Mouse (Mus musculus): ENCODE data around the gene Gm11627. TPM values are rescaled to one million over a fixed set of nuclear protein-coding genes. Genes with fewer than 3 reads are reported as not detected.

Gm11627 gene
- total RNA-seq (2023), result not detected

DNA sequence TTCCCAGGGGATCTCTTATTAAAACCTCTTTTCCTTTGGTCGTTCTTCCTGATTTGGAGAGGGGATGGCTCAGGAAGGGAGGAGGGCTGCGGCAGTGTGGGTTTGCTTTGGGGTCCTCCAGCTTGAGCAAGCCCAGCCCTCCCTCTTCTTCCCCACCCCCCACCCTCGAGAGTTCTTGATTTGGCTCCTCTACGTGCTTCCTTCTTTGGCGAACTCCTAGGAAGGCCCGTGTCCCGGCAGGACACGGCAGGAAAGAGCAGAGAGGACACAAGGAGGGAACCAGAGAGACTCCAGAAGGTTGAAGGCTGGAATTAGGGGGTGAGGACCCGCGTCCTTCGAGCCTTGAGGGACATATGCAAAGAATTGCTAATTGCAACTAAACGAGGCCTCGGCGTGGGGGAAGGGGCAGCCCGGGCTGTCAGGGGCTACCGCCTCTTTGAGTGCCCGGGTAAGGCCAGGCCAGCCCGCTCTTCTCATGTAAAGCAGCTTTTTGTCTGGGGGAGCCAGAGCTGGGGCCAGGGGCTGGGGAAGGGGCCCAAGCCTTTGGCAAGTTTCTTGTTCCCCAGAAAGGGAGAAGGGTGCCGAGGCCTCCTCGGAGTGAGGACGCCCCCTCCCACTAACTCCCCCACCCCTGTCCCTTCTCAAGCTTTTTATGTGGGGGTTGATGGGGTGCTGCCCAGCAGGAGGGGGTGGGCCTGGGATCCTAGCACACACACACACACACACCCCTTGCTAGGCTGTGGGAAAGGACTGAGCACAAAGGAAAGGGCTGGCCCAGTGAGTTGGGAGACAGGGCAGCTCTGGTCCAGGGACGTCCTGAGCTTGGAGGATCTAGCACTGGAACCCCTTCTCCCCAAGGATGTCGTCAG is at the start of gene Gm11627:
Gene Gm11627, minus strand, starts transcription at position 297 of the 869 bp plus-strand sequence.

DNA sequence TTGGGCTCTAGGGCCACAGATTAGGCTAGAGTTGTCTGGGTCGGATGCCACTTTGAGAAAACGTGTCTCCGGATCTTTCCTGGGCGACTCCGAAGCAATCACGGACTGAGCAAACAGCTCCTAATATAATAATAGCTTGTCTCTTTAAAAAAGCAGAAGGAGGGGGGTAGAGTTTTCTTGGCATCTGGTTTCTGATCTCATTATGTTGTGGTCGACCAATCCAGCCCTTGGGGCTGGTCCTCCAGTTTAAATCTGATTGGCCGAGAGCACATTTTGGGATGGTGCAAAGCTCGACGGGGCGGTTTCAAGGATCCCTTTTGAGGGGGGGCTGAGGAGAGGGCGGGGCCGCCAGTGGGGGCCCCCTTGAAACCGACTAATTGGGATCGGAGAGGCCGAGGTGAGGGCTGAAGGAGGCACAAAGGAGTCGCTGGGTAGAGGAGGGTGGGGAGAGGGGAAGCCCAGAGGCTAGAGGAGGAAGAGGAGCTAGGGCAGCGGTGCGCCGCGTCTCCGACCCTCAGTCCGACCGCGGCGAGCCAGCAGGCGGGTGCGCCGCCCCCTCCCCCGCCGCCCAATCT is 24.8 kb upstream of the Gm11627 start, which contains the start of gene Fzd2:
Gene Fzd2, plus strand, starts transcription at position 387 of the 575 bp plus-strand sequence.

DNA sequence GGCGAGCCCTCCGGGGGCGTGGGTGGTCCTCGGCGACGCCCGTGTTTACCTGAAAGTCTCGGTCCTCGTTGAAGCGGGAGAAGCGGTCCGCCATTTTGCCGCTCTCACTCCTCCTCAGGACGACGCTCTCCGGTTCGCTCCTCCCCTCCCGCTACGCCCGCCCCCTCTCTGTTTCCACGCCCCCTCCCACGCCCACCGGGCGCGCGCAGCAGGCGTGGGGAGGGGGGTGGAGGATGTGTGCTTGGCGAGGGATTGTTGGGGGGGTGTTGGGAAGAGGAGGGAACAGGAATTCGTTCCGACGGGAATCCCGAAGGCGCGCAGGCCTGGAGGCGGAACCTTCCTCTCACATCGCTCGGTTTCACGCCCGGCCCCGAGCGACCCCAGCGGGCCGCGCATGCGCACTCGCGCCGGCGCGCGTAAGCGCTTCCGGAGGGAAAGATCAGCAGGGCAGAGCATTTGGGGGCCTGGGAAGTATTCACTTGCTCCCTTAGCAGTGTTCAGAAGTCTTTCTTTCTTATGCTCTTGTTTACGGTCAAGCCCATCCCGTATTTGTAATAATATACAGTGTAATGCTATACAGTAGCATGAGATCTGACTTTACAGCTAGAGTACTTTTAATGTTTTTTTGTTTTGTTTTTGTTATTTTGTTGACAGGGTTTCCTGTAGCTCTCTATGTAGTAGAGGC is 23.1 kb downstream of the Gm11627 start, which contains the start of gene Gpatch8:
Gene Gpatch8, minus strand, starts transcription at position 362 of the 685 bp plus-strand sequence.

Other genes with a start within 250 kb of the Gm11627 start
- gene Slc4a1, start 213.3 kb downstream of the Gm11627 start, total RNA-seq (2023), result 10 to 100 TPM; 28.8 to 68.2 TPM
- under 1 TPM in 1 of 2 experiments, not detected in 1; 0.40 TPM for gene Rundc3a, start 186.1 kb downstream of the Gm11627 start, total RNA-seq (2023)
- 10 to 100 TPM; 45.4 to 56.9 TPM for gene Slc25a39, start 171.5 kb downstream of the Gm11627 start, total RNA-seq (2023)
- gene Grn, start 149.1 kb downstream of the Gm11627 start, total RNA-seq (2023), result 100 to 1,000 TPM; 308 to 361 TPM
- under 1 TPM in 1 of 2 experiments, not detected in 1; 0.38 TPM for gene Fam171a2, start 131.8 kb downstream of the Gm11627 start, total RNA-seq (2023)
- 10 to 100 TPM; 11.8 to 19.6 TPM for gene Itga2b, start 109.3 kb downstream of the Gm11627 start, total RNA-seq (2023)
- gene Gpatch8, start 23.1 kb downstream of the Gm11627 start, total RNA-seq (2023), result 10 to 100 TPM; 28.2 to 30.2 TPM
- not detected for gene Fzd2, start 24.9 kb upstream of the Gm11627 start, total RNA-seq (2023)
- gene Meioc, start 84.3 kb upstream of the Gm11627 start, total RNA-seq (2023), result not detected
- gene Ccdc43, start 118.3 kb upstream of the Gm11627 start, total RNA-seq (2023), result 10 to 100 TPM; 10.9 to 12.5 TPM
- gene Adam11, start 182.0 kb upstream of the Gm11627 start, total RNA-seq (2023), result 1 to 10 TPM in 1 of 2 experiments, under 1 TPM in 1; 0.13 to 1.3 TPM
- under 1 TPM in 1 of 2 experiments, not detected in 1; 0.16 TPM for gene Gjc1, start 240.2 kb upstream of the Gm11627 start, total RNA-seq (2023)